Mouse (Mus musculus): ENCODE results near the gene Gm19684.

The Gm19684 gene

GRCm38 (mm10) chr17:36178938-36179337 is 57.5 kb downstream of the Gm19684 start:
- peak; percentile 52 to 60 for DNase-seq (ENCODE audit: low spot score in 2 of 2)
